Mouse (Mus musculus) forebrain, embryonic 11.5 days (tissue): ENCODE results near the gene Dennd2a. TPM values are rescaled to one million over a fixed set of nuclear protein-coding genes. Genes with fewer than 3 reads are reported as not detected.

Source experiments
- ATAC-seq: fragments of 200-750 bp; cut with Nextera tagmentation; replicated peaks from 2 replicates; pipeline ENCODE4 v1.8.0; 2017; ENCODE audit warnings: moderate TSS enrichment; ENCODE audit not compliant: low FRiP score
- DNase-seq: peaks from one replicate; pipeline ENCODE4 v3.0.0-alpha.2; 2017; ENCODE audit warnings: low spot score
- H3K27ac ChIP-seq: fragments of 300-500 bp; sonication (generic); 2 replicates; pipeline ENCODE4 v1.5.1; 2014; ENCODE audit warnings: low read depth, low read length
- H3K27me3 ChIP-seq: fragments of 300-500 bp; sonication (generic); 2 replicates; pipeline ENCODE4 v1.6.1; 2014; ENCODE audit warnings: mild to moderate bottlenecking, low read length, mixed read lengths; ENCODE audit not compliant: control insufficient read depth, insufficient read depth
- H3K36me3 ChIP-seq: fragments of 300-500 bp; sonication (generic); 2 replicates; pipeline ENCODE4 v1.6.1; 2014; ENCODE audit warnings: mild to moderate bottlenecking, low read length, moderate library complexity, mixed read lengths; ENCODE audit not compliant: control insufficient read depth, insufficient read depth
- H3K4me1 ChIP-seq: fragments of 300-500 bp; sonication (generic); replicated peaks from 2 replicates; pipeline ENCODE4 v1.6.1; 2014; ENCODE audit warnings: low read length, mixed read lengths; ENCODE audit not compliant: control insufficient read depth, insufficient read depth
- H3K4me2 ChIP-seq: fragments of 300-500 bp; sonication (generic); 2 replicates; pipeline ENCODE4 v1.6.1; 2014; ENCODE audit warnings: low read depth, mild to moderate bottlenecking, low read length, moderate library complexity, mixed read lengths; ENCODE audit not compliant: severe bottlenecking
- H3K4me3 ChIP-seq: fragments of 300-500 bp; sonication (generic); 2 replicates; pipeline ENCODE4 v1.5.1; 2014; ENCODE audit warnings: low read depth, low read length
- H3K9ac ChIP-seq: fragments of 300-500 bp; sonication (generic); 2 replicates; pipeline ENCODE4 v1.6.1; 2014; ENCODE audit warnings: low read length
- H3K9me3 ChIP-seq: fragments of 300-500 bp; sonication (generic); 2 replicates; pipeline ENCODE4 v1.6.1; 2016; ENCODE audit warnings: low read length, mixed read lengths; ENCODE audit not compliant: control insufficient read depth
- WGBS: fragments of 180-500 bp; shearing (Covaris S2); extraction: QIAGEN DNeasy Blood & Tissue Kit; methylation state at CpG from one replicate; pipeline ENCODE4 v1.1.7; 2014; 5-methylcytosine and 5-hydroxymethylcytosine counted together
- polyA plus RNA-seq: library from polyadenylated mRNA; unstranded; fragments of >200 nt; fragmentation: Nextera tagmentation; extraction: Ambion mirVana; gene quantifications from 2 replicates; pipeline ENCODE4 v1.2.1, GENCODE M21; 2014

Gene Dennd2a
- polyA plus RNA-seq, 1 experiment from 2014 or later = 42.5 TPM

DNA sequence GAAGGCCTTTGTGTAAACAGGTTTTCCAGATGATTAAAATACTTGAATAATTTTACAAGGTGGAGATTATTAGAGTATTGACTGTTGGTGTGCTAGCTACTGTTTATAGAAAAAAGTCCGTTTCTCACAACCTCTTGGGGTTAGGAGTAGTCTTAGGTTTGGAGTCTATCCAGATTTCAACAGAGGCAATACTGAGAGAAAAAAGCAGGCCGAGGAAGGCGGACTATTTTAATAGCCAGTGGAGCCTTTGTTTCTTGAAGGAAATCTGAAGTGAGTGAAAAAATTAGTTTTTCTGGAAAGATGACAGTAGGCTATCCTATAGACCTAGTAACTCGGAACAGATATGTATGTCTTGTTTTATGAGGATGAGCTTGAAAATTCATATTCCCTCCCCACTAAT lies 33.8 kb upstream of the Dennd2a start:
- ATAC-seq = no peak
- Histone ChIP-seq H3K36me3 (no peaks in the 10 kb centered on the region), H3K4me1 (peaks cover 6% of the 10 kb centered on the region; the same call in 1 of the 2 replicates), H3K27ac (no peak overlapping the region), H3K4me3 (no peak overlapping the region), H3K9me3 (no peaks in the 10 kb centered on the region), H3K27me3 (no peaks in the 10 kb centered on the region), H3K4me2 (no peak overlapping the region), H3K9ac (no peak overlapping the region)
- 93% methylated on average over 4 of the region's 4 CpGs for WGBS
- no peak for DNase-seq

DNA sequence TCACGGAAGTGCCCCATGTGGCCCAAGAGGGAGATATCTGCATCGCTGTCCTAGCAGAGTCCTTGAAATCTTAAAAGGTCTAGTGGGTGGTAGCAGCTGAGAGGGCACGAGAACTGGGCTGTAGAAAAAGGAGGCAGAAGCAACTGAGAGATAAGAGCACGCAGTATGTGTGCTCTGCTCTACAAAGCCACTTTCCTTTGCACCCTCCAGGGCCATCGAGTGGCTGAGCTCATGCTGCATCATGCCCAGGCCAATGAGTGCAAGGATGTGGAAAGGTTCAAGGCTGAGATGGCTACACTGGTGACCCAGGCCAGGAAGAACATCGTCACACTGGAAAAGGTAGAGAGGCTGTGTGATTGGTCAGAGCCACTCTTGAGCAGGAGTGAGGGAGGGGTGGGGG lies 27.9 kb upstream of the Dennd2a start, which contains the start of gene Gm42420:
Gene Gm42420, plus strand, starts transcription at position 237 of the 400 bp plus-strand sequence.
- no peak within 1 kb of the TSS for H3K4me2 ChIP-seq
- 91% methylated on average over 6 of the region's 6 CpGs for WGBS
- no peaks in the 10 kb centered on the region; the same call in 1 of the 2 replicates for H3K36me3 ChIP-seq
- no peak for ATAC-seq
- H3K9me3 ChIP-seq = no peaks in the 10 kb centered on the region
- no peak for DNase-seq
- no peak within 1 kb of the TSS for H3K27ac ChIP-seq
- H3K9ac ChIP-seq = no peak within 1 kb of the TSS
- H3K4me1 ChIP-seq = no peaks in the 10 kb centered on the region
- H3K27me3 ChIP-seq = no peaks in the 10 kb centered on the region
- H3K4me3 ChIP-seq = no peak within 1 kb of the TSS

DNA sequence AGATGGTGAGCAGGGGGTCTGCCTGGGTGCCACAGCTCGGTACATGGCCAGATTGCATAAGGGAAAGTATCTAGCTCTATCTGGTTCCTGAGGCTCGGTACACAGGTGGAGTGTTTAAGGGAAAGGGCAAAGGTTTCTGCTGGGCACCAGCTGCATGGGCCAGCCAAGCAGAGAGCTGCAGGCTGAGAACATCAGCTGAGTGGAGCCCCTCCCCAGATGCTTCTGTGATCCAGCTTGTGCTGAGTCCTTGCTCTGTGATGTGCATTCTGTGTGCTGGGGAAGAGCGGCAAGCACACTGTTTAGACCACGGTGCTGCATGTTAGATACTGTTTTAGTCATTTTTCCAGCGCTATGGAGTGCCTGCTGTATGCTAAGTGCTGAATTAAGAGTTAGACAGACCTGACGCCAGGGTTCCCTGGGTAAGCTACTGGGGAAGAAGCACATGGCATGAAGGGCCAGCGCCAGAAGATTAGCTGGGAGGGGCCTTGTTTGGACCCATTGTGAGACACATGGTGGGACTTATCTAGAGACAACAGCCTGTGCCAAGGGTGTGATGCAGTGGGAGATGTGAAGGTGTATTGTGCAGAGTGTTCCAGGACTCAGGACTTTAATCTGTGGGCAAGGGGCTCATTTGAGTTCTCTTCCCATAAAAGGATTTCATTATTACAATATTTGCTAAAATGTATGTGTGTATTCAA lies 23.6 kb upstream of the Dennd2a start:
- ATAC-seq = 0 out of 2 replicates have a peak, but pooled peaks have one; percentile 33
- no peak overlapping the region for H3K27ac ChIP-seq
- WGBS = 87% methylated on average over 7 of the region's 7 CpGs

DNA sequence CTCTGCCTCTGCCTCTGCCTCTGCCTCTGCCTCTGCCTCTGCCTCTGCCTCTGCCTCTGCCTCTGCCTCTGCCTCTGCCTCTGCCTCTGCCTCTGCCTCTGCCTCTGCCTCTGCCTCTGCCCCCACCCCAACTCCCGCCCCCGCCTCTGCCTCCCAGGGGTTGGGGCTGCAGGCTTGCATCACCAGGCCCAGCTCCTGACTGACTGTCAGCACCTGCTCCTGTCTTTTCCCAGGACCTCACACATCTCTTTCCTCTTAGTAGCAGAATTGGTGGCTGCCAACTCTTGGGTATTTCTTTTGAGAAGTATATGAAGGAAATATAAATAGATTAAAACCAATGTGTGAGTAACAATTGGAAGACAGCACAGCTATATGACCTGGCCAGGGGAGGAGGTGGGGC lies 22.9 kb upstream of the Dennd2a start:
- no peak overlapping the region for H3K4me2 ChIP-seq
- H3K27me3 ChIP-seq = no peaks in the 10 kb centered on the region
- ATAC-seq = no peak
- H3K4me1 ChIP-seq = no peaks in the 10 kb centered on the region
- H3K27ac ChIP-seq = no peak overlapping the region
- no peak overlapping the region for H3K9ac ChIP-seq
- WGBS = 100% methylated on average over 2 of the region's 2 CpGs
- H3K4me3 ChIP-seq = no peak overlapping the region
- no peaks in the 10 kb centered on the region; the same call in 1 of the 2 replicates for H3K36me3 ChIP-seq
- DNase-seq = no peak
- no peaks in the 10 kb centered on the region for H3K9me3 ChIP-seq

More for the DNA sequence above, 23.6 kb upstream of the Dennd2a start:
- Histone ChIP-seq H3K4me1 (no peaks in the 10 kb centered on the region), H3K27me3 (no peaks in the 10 kb centered on the region), H3K9ac (no peak overlapping the region), H3K4me3 (no peak overlapping the region), H3K4me2 (no peak overlapping the region), H3K9me3 (no peaks in the 10 kb centered on the region), H3K36me3 (no peaks in the 10 kb centered on the region; the same call in 1 of the 2 replicates)
- DNase-seq = no peak

DNA sequence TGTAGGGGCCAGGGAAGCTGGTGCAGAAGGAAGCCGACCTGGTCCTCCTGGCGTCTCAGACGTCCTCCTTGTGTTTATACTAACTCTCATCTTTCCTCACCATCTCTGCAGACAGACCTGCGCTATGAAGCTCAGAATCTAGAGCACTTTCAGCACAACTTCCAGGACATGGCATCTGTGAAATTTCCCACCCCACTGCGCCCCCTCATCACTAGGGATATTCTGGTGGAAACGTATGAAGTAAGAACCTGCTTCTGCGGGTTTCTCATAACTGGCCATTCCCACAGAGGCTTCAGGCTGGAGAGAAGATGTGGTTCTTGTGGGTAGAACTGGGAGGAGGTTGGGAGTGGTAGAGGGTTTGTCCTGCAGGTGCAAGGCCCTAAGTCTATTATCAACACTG lies 21.9 kb upstream of the Dennd2a start:
- Histone ChIP-seq H3K4me1 (no peaks in the 10 kb centered on the region), H3K4me3 (no peak overlapping the region), H3K27ac (no peak overlapping the region), H3K4me2 (no peak overlapping the region), H3K9me3 (no peaks in the 10 kb centered on the region), H3K27me3 (no peaks in the 10 kb centered on the region), H3K36me3 (no peaks in the 10 kb centered on the region; the same call in 1 of the 2 replicates), H3K9ac (no peak overlapping the region)
- 94% methylated on average over 7 of the region's 7 CpGs for WGBS
- DNase-seq = no peak
- no peak for ATAC-seq

DNA sequence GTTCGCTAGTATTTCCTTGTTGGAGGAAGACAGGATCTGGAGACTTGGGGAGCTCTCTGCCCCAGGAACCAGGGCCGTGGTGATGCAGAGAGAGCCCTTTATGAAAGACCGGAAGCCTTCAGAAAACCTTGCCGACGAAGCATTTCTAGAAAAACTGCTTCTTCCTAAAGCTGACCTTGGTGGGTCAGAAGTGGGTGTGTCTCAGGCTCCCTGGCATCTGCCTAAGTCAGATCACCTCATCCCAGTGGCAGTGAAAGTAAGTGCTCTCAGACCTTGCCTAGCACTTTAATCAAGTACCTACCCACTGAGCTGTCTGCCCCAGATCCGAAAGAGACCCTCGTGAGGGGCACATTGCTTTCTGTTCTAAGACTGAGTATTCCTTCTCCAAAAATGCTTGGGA lies 17.3 kb upstream of the Dennd2a start:
- Histone ChIP-seq H3K4me1 (no peaks in the 10 kb centered on the region), H3K9ac (no peak overlapping the region), H3K4me2 (peak overlapping the region; percentile 66), H3K27me3 (no peaks in the 10 kb centered on the region), H3K9me3 (no peaks in the 10 kb centered on the region), H3K4me3 (peak overlapping the region; percentile 56; the same call in 1 of the 2 replicates), H3K27ac (no peak overlapping the region), H3K36me3 (no peaks in the 10 kb centered on the region)
- 74% methylated on average over 7 of the region's 7 CpGs for WGBS
- DNase-seq (no peak), ATAC-seq (no peak)

DNA sequence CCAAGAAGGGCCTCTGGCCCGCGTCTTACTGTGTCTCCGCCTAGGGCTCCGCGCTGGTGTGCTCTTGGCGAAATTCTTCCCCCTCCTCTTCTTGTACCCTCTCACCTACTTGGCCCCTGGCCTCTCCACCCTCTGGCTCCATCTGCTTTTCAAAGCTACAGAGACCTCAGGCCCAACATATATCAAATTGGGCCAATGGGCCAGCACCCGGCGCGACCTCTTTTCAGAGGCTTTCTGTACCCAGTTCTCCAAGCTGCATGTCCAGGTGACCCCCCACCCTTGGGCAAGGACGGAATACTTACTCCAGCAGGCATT lies 16.8 kb upstream of the Dennd2a start:
- Histone ChIP-seq H3K27ac (peak overlapping the region; percentile 74; the same call in 1 of the 2 replicates), H3K9ac (peak overlapping the region; percentile 61), H3K4me1 (no peaks in the 10 kb centered on the region), H3K4me3 (peak overlapping the region; percentile 56), H3K27me3 (no peaks in the 10 kb centered on the region), H3K9me3 (no peaks in the 10 kb centered on the region), H3K4me2 (peak overlapping the region; percentile 66), H3K36me3 (no peaks in the 10 kb centered on the region)
- WGBS = 26% methylated on average over 10 of the region's 10 CpGs
- no peak for DNase-seq
- peak; percentile 43; the same call in 1 of the 2 replicates for ATAC-seq

DNA sequence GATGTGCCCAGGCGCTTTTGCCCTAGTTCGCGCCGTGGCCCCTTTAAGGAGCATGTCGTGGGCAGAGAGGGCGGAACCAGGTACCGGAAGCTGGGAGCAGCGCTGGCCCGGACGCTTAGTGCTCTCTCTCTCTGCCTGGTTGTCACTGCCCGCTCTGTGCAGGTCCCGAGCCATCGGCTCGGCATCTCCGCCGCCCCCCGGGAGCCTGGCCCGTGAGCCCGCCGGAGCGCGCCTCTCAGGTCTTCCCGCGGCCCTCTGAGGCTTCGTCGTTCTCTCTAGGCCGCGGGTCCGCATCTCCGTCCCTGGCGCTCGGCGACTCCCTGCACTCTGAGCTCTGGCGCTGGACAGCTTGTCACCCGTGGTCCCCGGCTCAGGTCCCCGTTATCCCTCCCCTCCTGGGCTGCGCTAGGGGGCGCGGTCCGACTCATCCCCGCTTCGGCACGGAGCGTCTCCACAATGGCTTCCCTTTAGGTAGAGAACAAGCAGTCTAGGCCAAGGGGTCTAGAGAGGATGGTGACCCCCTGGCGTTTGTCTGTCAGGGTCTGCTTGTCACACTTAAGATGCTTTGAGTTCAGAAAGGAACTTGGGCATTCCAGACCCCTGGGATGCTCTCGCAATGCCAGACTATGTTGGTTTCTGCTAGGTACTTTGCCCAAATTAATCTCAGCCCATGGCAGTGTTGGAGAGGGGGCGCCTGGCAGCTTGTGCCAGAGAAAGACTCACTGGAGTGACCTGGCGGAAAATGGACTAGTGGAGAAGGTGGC lies 16.3 kb upstream of the Dennd2a start, which contains the start of gene Adck2:
Gene Adck2, plus strand, starts transcription at position 83 of the 764 bp plus-strand sequence.
- Histone ChIP-seq H3K9me3 (no peaks in the 10 kb centered on the region), H3K9ac (peak within 1 kb of the TSS; percentile 61), H3K4me1 (no peaks in the 10 kb centered on the region), H3K27me3 (no peaks in the 10 kb centered on the region), H3K4me3 (peak within 1 kb of the TSS; percentile 56), H3K36me3 (no peaks in the 10 kb centered on the region), H3K4me2 (peak within 1 kb of the TSS; percentile 66), H3K27ac (peak within 1 kb of the TSS; percentile 74)
- ATAC-seq = peak; percentile 97
- peak; percentile 91 for DNase-seq
- under 1% methylated on average over 48 of the region's 49 CpGs for WGBS
